Mouse (Mus musculus): ENCODE measurements around the gene Fgd1. TPM values are rescaled to one million over a fixed set of nuclear protein-coding genes. Genes with fewer than 3 reads are reported as not detected.
A peak's percentile ranks its signal among the peaks of the same experiment; 100 is the strongest.

The Fgd1 gene
- polyA plus RNA-seq, 1 experiment from 2014 or later = 9.3 TPM

DNA sequence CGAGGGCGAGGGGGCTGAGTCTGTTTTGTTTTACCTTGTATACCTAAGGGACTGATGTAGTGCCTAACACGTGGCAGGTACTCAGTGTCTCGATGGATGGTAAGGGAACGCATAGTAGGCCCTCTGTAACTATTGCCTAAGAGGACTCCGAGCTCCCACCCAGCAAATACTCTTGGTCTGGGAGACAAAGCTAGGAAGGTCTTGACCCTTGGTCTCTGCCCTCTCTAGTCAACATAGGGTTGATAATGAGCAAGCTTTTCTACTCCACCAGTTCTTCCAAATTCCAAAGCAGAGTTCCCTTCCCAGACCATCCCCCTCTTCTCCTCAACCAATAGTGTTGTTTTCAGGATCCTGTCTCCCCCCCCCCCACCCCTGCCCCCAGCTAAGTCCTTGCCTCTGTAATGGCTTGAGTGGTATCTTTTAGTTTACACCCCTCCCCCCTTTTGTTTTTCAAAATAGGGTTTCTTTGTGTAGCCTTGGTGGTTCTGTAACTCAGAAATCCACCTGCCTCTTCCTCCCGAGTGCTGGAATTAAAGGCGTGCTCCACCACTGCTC, 3.8 kb downstream of the Fgd1 start:
- Histone ChIP-seq H3K4me3 (no peak overlapping the region), H3K27ac (ENCODE audit: poor library complexity, severe bottlenecking) (no peak overlapping the region), H3K9ac (no peak overlapping the region), H3K27me3 (replicated peaks) (no peaks in the 10 kb centered on the region), H3K36me3 (no peaks in the 10 kb centered on the region), H3K4me1 (replicated peaks) (peaks cover 39% of the 10 kb centered on the region), H3K9me3 (replicated peaks) (0 out of 2 replicates have a peak, but pooled peaks cover 5% of the 10 kb centered on the region), H3K4me2 (peak overlapping the region; percentile 74)
- no peak for ATAC-seq (ENCODE audit: insufficient number of reproducible peaks, low FRiP score)
- WGBS = 66% methylated on average over 8 of the region's 8 CpGs

DNA sequence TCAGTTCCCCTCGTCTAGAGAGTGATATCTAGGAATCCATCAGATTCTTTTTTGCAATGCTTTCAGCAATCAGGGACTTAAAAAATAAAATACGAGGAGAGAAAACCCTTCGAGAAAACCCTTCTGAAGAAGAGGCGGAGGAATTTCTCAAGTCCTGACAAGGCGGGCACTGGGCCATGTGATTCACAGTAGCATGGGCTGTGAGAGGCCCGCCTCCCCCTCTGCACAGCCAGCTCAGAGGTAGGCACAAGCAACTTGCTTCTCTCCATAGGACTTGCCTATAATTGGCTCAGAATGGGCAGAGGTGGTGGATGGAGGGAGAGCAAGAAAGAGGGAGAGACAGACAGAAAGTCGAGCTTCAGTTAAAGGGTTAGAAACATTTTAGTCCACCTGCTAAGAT, 4.4 kb downstream of the Fgd1 start:
- no peak overlapping the region for H3K27ac ChIP-seq (ENCODE audit: poor library complexity, severe bottlenecking)
- WGBS = 58% methylated on average over 7 of the region's 7 CpGs
- H3K4me3 ChIP-seq = no peak overlapping the region
- H3K4me2 ChIP-seq = no peak overlapping the region
- H3K36me3 ChIP-seq = no peaks in the 10 kb centered on the region
- H3K4me1 ChIP-seq (replicated peaks) = peaks cover 44% of the 10 kb centered on the region
- H3K27me3 ChIP-seq (replicated peaks) = no peaks in the 10 kb centered on the region
- H3K9me3 ChIP-seq (replicated peaks) = 0 out of 2 replicates have a peak, but pooled peaks cover 5% of the 10 kb centered on the region
- ATAC-seq (ENCODE audit: insufficient number of reproducible peaks, low FRiP score) = no peak
- H3K9ac ChIP-seq = no peak overlapping the region

DNA sequence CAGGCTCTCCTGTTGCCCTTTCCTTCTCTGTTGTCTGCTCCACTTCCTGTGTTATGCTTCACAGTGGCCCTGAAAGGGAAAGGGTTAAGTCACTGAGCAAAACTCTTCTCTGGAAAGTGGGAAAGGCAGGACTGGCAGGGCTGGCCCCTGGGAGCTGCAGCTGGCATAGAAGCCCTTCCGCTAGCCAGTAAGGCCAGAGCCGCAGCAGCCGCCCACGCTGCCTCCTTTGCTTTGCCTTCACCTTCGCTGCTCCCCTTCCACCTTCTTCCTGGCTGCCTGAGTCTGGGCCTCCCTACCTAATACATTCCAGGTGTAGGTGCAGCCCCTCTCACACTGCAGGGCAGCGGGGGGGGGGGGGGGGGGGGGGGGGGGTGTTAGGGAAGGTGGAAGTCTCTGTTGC, 8.5 kb downstream of the Fgd1 start:
- no peak for ATAC-seq (ENCODE audit: insufficient number of reproducible peaks, low FRiP score)
- Histone ChIP-seq H3K4me2 (peak overlapping the region; percentile 31), H3K27me3 (replicated peaks) (no peaks in the 10 kb centered on the region), H3K4me1 (replicated peaks) (peaks cover 33% of the 10 kb centered on the region), H3K27ac (ENCODE audit: poor library complexity, severe bottlenecking) (peak overlapping the region; percentile 36), H3K4me3 (no peak overlapping the region), H3K36me3 (no peaks in the 10 kb centered on the region), H3K9me3 (replicated peaks) (no peaks in the 10 kb centered on the region), H3K9ac (no peak overlapping the region; the same call in 1 of the 2 replicates)
- WGBS = 60% methylated on average over 5 of the region's 6 CpGs

DNA sequence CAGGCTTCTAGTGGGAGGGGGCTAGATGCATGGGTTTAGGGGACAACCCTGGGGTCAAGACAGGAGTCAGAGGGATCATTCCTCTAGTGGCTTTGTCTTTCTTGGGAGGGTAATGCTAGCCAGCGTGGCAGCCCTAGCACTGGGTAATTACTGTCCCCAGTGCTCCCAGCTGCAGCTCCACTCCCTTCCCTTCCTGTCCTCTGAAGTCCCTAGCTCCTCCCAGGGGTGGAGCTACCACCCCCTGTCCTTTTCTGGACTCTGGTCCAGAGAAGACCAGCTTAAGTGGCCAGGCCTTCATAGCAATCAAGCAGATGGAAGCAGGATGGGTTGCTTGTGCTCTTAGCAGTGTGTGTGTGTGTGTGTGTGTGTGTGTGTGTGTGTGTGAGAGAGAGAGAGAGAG, 9.6 kb downstream of the Fgd1 start:
- H3K27me3 ChIP-seq (replicated peaks) = no peaks in the 10 kb centered on the region
- H3K27ac ChIP-seq (ENCODE audit: poor library complexity, severe bottlenecking) = no peak overlapping the region
- H3K4me3 ChIP-seq = no peak overlapping the region
- H3K36me3 ChIP-seq = no peaks in the 10 kb centered on the region
- H3K4me2 ChIP-seq = no peak overlapping the region
- H3K4me1 ChIP-seq (replicated peaks) = peaks cover 27% of the 10 kb centered on the region
- 11% methylated on average over 1 of the region's 1 CpGs for WGBS
- no peak overlapping the region for H3K9ac ChIP-seq
- H3K9me3 ChIP-seq (replicated peaks) = no peaks in the 10 kb centered on the region
- ATAC-seq (ENCODE audit: insufficient number of reproducible peaks, low FRiP score) = peak; percentile 48; the same call in 1 of the 2 replicates

DNA sequence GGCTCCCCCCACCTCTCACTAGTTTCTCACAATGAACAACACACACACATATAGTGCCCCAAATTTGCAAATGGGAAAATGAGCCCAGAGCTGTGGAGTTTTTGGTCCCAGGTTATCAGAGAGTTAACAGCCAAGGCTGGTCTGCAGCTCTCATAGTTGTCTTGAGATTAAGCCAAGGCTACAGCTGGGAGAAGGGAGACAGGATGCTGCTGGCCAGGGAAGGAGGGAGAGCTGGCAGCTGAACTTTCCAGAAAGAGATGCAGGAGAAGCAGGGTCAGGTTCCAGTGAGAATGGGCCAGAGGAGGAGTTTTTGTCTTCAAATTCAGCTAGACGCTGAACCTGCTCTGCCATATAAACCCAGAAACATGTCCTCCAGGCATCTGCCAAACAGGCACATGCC, 13.4 kb downstream of the Fgd1 start:
- ATAC-seq (ENCODE audit: insufficient number of reproducible peaks, low FRiP score) = no peak
- Histone ChIP-seq H3K36me3 (no peaks in the 10 kb centered on the region), H3K9ac (no peak overlapping the region), H3K27ac (ENCODE audit: poor library complexity, severe bottlenecking) (no peak overlapping the region), H3K27me3 (replicated peaks) (no peaks in the 10 kb centered on the region), H3K9me3 (replicated peaks) (no peaks in the 10 kb centered on the region), H3K4me2 (no peak overlapping the region), H3K4me1 (replicated peaks) (peaks cover 10% of the 10 kb centered on the region), H3K4me3 (no peak overlapping the region)
- WGBS = 73% methylated on average over 1 of the region's 1 CpGs

DNA sequence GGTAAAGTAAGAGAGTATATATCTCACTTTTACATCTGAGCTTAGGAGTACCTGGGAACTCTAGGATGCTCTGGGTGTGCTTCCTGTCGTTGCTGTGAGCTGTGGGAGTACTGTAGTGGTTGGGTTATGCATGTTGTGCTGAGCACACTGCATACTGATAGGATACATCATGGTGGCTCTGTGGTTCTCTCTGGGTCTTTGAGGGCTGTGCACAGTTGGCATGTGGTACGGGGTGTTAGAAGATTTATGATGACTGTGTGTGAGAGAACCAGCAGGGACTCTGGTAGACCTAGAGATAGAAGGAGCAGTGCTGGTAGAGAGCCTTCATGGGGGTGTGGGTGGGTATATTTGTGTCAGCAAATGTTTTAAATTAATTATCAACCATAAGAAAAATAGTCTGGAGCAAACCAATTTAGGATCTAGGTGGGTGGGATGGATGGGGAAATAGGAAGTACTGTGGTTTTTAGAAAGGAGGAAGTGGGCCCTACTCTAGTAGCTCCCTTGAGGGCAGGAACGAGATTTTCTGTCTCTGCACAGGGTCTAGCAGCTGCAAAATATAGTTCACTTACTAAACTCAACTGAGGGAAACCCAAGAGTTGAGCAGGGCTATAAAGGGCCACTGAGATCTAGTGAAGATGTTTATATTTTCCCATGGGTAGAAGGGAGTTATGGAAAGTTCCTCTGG, 15.8 kb downstream of the Fgd1 start:
- WGBS = 62% methylated on average over 3 of the region's 3 CpGs
- no peak overlapping the region for H3K9ac ChIP-seq

DNA sequence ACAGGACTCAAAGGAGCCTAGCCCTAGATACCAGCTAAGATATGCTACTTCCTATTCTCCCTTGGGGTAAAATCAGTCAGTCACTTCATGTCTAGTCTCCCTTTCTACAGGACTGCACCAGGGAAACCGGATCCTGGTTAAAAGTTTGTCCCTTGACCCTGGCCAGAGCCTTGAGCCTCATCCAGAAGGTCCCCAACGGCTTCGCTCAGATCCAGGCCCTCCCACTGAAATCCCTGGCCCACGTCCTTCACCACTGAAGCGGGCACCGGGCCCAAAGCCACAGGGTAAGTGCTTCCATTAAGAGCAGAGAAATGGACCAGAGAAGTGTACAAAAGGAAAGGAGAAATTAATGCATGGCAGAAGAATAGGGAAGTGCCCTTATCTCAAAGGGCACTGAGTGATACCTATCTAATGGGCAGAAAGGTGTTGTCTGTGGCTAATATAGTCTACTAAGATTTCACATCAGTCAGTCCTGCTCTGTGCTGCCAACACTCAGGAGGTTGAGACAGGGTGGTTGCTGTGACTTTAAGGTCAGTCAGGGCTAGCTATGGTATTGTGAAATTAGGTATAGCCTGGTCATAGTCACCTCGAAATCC, 20.2 kb downstream of the Fgd1 start:
- no peak for ATAC-seq (ENCODE audit: insufficient number of reproducible peaks, low FRiP score)

More for the DNA sequence above, 15.8 kb downstream of the Fgd1 start:
- H3K27me3 ChIP-seq (replicated peaks) = no peaks in the 10 kb centered on the region
- H3K27ac ChIP-seq (ENCODE audit: poor library complexity, severe bottlenecking) = no peak overlapping the region
- H3K4me3 ChIP-seq = no peak overlapping the region
- peaks cover 5% of the 10 kb centered on the region; the same call in 1 of the 2 replicates for H3K36me3 ChIP-seq
- H3K4me2 ChIP-seq = no peak overlapping the region
- H3K9me3 ChIP-seq (replicated peaks) = no peaks in the 10 kb centered on the region
- ATAC-seq (ENCODE audit: insufficient number of reproducible peaks, low FRiP score) = no peak
- no peaks in the 10 kb centered on the region for H3K4me1 ChIP-seq (replicated peaks)

DNA sequence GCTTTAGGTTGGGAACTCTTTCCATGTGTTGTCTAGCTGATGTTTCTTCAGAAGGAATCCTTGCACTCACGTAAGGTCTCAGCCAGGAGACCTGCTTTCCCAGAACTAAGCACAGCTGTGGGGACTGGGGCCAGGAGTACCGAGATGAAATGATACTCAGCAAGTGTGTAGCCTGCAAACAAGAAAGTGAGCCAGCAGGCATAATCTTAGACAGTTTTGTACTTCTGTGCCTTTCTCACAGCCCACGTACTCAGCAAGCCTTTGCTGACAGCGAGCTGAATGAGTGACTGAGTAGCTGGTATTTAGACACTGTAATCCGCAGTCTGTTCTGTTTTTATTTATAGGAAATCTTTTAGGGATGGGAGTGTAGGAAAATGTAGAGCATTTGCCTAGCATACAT, 21.9 kb downstream of the Fgd1 start:
- H3K4me3 ChIP-seq = no peak overlapping the region
- no peaks in the 10 kb centered on the region for H3K9me3 ChIP-seq (replicated peaks)
- H3K4me1 ChIP-seq (replicated peaks) = no peaks in the 10 kb centered on the region
- H3K27ac ChIP-seq (ENCODE audit: poor library complexity, severe bottlenecking) = no peak overlapping the region
- no peaks in the 10 kb centered on the region for H3K27me3 ChIP-seq (replicated peaks)
- H3K4me2 ChIP-seq = no peak overlapping the region
- H3K36me3 ChIP-seq = peaks cover 47% of the 10 kb centered on the region
- no peak overlapping the region for H3K9ac ChIP-seq
- ATAC-seq (ENCODE audit: insufficient number of reproducible peaks, low FRiP score) = no peak
- WGBS = 73% methylated on average over 5 of the region's 5 CpGs

More for the DNA sequence above, 20.2 kb downstream of the Fgd1 start:
- Histone ChIP-seq H3K4me1 (replicated peaks) (no peaks in the 10 kb centered on the region), H3K27ac (ENCODE audit: poor library complexity, severe bottlenecking) (no peak overlapping the region), H3K36me3 (peaks cover 35% of the 10 kb centered on the region), H3K9me3 (replicated peaks) (no peaks in the 10 kb centered on the region), H3K4me2 (no peak overlapping the region), H3K4me3 (no peak overlapping the region), H3K9ac (no peak overlapping the region), H3K27me3 (replicated peaks) (no peaks in the 10 kb centered on the region)
- 81% methylated on average over 7 of the region's 7 CpGs for WGBS

DNA sequence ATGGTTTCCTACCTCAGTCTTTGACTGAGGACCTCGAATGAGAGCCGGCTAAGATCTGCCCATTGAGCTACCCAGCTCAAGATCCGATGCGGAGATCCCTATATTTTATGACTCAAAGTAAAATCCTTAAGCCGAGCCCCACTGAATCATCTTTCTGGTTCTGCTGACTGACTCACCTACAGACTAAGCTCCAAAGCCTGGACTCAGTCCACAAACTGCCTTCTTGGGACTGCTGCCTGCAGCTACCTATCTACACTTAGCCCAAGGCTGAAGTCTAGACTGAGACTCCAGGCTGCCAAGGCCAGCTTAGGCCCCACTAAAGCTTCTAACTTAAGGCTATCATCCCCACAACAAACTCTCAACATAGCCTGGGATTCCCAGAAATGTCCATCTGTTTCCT, 30.1 kb downstream of the Fgd1 start:
- Histone ChIP-seq H3K4me3 (no peak overlapping the region), H3K36me3 (peaks cover 66% of the 10 kb centered on the region), H3K27ac (ENCODE audit: poor library complexity, severe bottlenecking) (no peak overlapping the region), H3K4me2 (no peak overlapping the region), H3K27me3 (replicated peaks) (no peaks in the 10 kb centered on the region), H3K9ac (no peak overlapping the region), H3K4me1 (replicated peaks) (no peaks in the 10 kb centered on the region), H3K9me3 (replicated peaks) (no peaks in the 10 kb centered on the region)
- WGBS = 92% methylated on average over 5 of the region's 5 CpGs
- no peak for ATAC-seq (ENCODE audit: insufficient number of reproducible peaks, low FRiP score)

DNA sequence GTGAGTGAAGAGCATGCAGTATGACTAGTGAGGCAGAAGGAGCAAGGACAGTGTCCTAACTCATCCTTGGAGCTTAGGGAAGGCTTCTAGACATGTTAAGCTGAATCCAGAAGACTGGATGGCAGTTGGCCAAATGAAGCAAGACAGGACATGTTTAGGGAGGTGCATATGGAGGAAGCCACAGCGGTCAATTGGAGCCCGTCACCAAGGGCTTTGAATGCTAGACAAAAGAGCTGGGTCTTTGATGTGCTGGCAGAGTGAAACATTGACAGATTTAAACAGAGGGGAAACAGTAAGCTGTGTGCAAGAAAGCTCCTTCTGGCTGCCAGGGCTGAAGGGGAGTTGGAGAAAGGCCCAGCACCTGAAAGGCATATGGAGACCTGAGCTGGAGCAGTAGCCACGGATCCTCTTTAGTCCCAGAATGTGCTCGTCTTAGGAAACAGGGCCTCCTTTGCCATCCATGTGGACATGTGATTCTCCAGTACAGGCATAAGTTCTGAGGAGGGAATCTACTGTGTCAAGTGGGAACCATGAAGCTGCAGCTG, 31.1 kb downstream of the Fgd1 start:
- no peak overlapping the region for H3K4me2 ChIP-seq
- no peak for ATAC-seq (ENCODE audit: insufficient number of reproducible peaks, low FRiP score)
- H3K36me3 ChIP-seq = peaks cover 60% of the 10 kb centered on the region
- no peaks in the 10 kb centered on the region for H3K4me1 ChIP-seq (replicated peaks)
- no peak overlapping the region for H3K4me3 ChIP-seq
- 78% methylated on average over 4 of the region's 4 CpGs for WGBS
- no peaks in the 10 kb centered on the region for H3K27me3 ChIP-seq (replicated peaks)
- H3K9ac ChIP-seq = no peak overlapping the region
- no peaks in the 10 kb centered on the region for H3K9me3 ChIP-seq (replicated peaks)
- no peak overlapping the region for H3K27ac ChIP-seq (ENCODE audit: poor library complexity, severe bottlenecking)

DNA sequence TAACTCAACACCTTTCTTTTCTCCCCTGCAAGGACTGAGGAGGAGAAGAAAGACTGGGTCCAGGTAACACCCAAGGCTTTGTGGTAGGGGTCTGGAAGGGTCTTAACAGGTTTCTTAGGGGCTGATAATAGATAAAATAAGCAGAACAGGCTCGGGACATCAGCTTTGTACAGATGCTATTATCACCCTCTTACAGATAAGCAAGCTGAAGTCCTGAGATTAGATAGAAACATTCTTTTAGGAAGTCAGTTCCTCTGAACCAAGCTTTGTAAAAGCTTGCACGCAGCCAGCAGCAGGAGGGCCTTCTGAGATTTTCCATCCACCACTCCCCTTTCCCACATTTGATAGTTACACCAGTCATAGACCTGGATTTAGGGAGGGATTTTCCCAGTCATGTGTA, 39.6 kb downstream of the Fgd1 start:
- H3K4me2 ChIP-seq = no peak overlapping the region
- H3K27ac ChIP-seq (ENCODE audit: poor library complexity, severe bottlenecking) = no peak overlapping the region
- H3K9me3 ChIP-seq (replicated peaks) = no peaks in the 10 kb centered on the region
- H3K36me3 ChIP-seq = peaks cover 50% of the 10 kb centered on the region
- no peaks in the 10 kb centered on the region for H3K27me3 ChIP-seq (replicated peaks)
- no peak for ATAC-seq (ENCODE audit: insufficient number of reproducible peaks, low FRiP score)
- 17% methylated on average over 2 of the region's 2 CpGs for WGBS
- no peaks in the 10 kb centered on the region for H3K4me1 ChIP-seq (replicated peaks)
- no peak overlapping the region for H3K4me3 ChIP-seq
- H3K9ac ChIP-seq = no peak overlapping the region
